Mouse (Mus musculus) heart, adult 9 months (tissue): ENCODE results near the gene Nsd2.
"Not testable (repeated sequence)": the region's sequence is repeated elsewhere in the genome, so short reads cannot be mapped to it uniquely, and the experiment has no call there.

Experiments
- DNase-seq, 2 experiments: peaks; one replicate each; pipeline ENCODE4 v3.0.0; 2022; ENCODE audit warnings: low spot score in 2 of 2

The Nsd2 gene

DNA sequence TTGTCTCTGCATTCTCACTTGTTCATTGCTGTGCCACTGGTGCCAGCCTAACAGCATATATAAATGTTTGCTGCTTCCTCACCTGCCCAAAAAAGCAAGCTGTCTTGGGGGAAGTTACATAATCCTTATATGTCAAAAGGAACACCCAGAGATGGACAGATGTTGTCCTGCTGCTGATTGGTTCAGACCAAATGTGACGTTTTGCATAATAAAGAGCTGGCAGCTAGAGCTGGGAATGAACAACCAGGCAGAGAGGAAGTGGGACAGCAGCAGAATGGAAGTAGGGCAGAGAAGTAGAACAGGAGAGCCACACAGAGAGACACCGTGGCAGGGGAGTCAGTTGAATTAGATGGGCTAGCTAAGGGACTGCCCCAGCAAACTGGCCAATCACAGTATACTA is 111.9 kb downstream of the Nsd2 start:
- no peak for DNase-seq

- DNase-seq, result no peak
These were observed 113.6 kb downstream of the Nsd2 start for GRCm38 (mm10) chr5:33934081-33934480.

- DNase-seq, result no peak
These were observed 114.4 kb downstream of the Nsd2 start for GRCm38 (mm10) chr5:33934877-33935276.

GRCm38 (mm10) chr5:33935700-33936111 is 115.2 kb downstream of the Nsd2 start:
- no peak for DNase-seq

DNA sequence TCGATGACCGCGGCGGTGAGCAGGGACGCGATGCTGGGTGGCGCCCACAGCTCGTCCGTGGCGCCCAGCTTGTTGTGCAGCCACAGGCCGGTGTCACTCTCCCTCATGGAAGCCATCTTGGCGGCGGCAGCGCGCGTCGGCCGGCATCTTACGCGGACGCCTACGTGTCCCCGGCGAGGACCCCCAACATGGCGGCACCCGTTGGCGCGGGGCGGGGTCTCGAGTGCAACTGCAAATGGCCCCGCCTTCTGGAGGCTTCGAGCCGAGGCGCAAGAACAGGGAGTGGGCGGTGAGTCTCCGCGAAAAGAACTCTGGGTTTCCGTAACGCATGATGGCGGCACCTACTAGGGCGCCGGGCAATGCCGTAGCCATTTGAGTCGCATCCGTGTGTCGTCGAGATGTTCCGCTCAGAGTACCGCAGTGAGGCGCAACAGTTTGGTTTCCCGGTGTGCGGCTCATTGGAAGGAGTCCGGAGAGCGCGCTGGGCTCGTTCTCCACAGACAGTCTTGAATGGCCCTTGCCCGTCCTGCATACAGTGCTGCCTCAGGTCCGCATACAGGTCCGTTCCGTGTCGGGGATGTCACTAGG is 115.7 kb downstream of the Nsd2 start, which contains the start of gene Nelfa:
Nelfa (minus strand) TSS at position 294 of the 588 bp plus-strand sequence.
- peak; percentile 98 to 99 for DNase-seq

- DNase-seq, result no peak
These were observed 116.7 kb downstream of the Nsd2 start for GRCm38 (mm10) chr5:33937230-33937629.

- DNase-seq, result peak; percentile 64 to 71
These were observed 117.9 kb downstream of the Nsd2 start for GRCm38 (mm10) chr5:33938448-33938847.

DNA sequence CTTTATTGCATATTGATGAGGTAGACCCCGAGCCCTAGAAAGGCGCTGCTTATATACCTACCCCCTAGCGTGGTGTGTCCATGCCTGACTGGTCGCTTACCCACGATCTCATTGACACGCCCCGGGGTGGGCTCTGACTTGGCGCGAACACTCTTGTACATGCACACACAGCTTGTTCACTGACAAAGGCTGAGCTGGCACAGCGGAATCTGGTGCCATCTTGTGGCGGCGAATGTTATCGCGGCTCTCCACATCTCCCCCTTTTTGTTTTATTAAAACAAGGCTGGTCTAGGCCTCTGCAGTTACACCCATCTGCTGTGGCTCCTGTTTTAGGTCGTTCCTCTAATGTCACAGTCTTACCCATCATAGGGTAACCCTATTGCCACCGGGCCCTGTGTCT is 126.5 kb downstream of the Nsd2 start:
- DNase-seq, result not testable (repeated sequence)
